Mouse (Mus musculus): ENCODE results near the gene Mmp2.

GRCm38 (mm10) chr8:92783906-92784610, 43.0 kb upstream of the Mmp2 start:
- TF ChIP-seq POLR2A (IDR thresholded peaks at IDR 0.05; ENCODE audit: low read depth, low read length) (no peak), CTCF (IDR thresholded peaks at IDR 0.05; ENCODE audit: extremely low read depth, insufficient read depth, insufficient read length, insufficient replicate concordance) (no peak)

All from spleen, adult 2 months (tissue).